Mouse (Mus musculus) megakaryocyte progenitor cell, adult 5-6 weeks (primary cell): Measurements from ENCODE around the gene Spata18. TPM values are rescaled to one million over a fixed set of nuclear protein-coding genes. Genes with fewer than 3 reads are reported as not detected.

ENCODE experiments used
- ATAC-seq: replicated peaks from 2 replicates; pipeline ENCODE4 v1.8.0; 2016; ENCODE audit warnings: mild to moderate bottlenecking, moderate TSS enrichment, inconsistent platforms; ENCODE audit not compliant: poor library complexity
- total RNA-seq, 2 experiments: library from RNA; stranded (forward) in 1 of 2; stranded (reverse) in 1 of 2; fragments of 157-497, 149-512 nt in 1 of 2; fragments of 200-1000 nt in 1 of 2; gene quantifications; 2 replicates each; pipeline versions ENCODE4 v1.2.3 to v1.2.4; 2015 to 2017

The Spata18 gene
- total RNA-seq, 2 experiments from 2014 or later = 0.07 TPM; not detected in 1

- ATAC-seq = no peak
Observed at GRCm38 (mm10) chr5:73650365-73650964, 714 bp upstream of the Spata18 start.

GRCm38 (mm10) chr5:73651855-73652201 lies 649 bp downstream of the Spata18 start:
- ATAC-seq = no peak

DNA sequence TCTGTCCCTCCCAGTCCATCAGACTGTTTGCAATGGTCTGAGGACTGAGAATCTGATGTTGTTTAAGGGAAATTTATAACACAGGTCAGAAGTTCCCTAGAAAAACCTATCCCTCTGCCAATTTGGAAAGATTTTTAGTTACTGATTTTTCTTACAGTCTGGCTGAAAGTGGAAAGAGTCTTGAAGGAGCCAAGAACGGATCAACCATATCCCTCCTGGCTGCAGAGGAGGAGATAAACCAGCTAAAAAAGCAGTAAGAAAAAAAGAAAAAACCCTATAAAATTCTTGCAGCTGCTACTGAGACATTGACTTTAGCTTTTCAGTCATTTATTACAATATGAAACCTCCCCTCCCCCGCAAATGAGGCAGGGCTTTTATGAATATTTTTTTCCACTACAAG lies 15.5 kb downstream of the Spata18 start:
- ATAC-seq = no peak

DNA sequence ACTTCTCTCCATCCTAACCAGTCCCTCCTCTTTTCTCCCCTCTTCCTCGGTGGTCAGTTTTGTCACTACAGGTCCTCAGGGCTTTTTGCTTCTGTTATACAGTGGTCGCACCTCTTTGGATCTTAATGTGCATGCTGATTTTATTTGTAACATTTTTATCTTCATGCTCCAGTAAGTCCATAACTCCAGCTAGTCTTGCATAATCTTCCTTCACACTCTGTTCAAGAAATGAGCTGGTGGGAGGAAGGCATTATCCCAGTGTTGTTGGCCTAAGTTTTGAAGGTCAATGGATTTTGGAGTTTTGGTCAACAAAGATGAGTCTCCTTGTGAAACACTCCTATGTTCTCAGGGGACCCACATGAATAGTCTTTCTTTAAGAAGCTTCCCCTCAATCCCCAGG lies 16.7 kb downstream of the Spata18 start:
- no peak for ATAC-seq

- no peak for ATAC-seq
Observed at GRCm38 (mm10) chr5:73669386-73669785, 18.2 kb downstream of the Spata18 start.

- ATAC-seq = no peak
Observed at GRCm38 (mm10) chr5:73675604-73676003, 24.4 kb downstream of the Spata18 start.

DNA sequence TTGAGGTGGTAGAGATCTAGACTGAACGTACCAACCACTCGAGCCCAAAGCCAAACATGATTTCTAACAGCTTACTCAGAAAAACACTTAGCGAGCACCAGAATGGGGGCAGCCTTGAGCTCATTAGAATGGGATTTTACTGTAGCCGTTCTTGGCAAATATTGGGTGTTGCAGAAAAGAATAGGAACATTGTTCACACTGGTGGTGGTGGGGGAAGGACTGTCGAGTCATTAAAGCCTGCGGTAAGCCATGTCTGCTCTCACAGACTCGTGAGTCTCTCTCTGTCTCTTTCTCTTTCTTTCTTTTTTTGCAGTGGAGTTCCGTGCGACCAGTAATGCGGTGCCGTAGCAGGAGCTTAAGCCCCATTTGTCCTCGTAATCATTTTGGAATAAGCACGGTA lies 25.4 kb downstream of the Spata18 start:
- ATAC-seq = no peak

DNA sequence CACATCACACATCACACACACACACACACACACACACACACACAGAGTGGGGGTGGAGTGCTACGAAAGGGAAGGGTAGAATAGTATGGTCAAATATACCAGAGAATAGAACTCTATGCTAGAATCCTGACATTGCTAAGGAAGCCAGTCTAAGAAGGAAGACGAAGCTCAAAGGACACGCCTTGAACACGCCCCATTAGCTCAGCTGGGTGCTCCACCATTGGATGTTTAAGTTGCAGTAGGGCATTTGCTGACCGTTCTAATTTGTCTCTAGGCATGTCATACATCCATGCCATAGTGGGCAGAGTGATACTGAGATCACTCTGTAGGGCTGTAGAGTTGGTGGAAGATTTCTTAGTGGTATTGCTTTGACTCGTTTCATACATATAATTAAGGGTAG lies 32.0 kb downstream of the Spata18 start:
- ATAC-seq = no peak

GRCm38 (mm10) chr5:73683706-73684409 lies 32.7 kb downstream of the Spata18 start:
- no peak for ATAC-seq

- ATAC-seq = no peak
Observed at GRCm38 (mm10) chr5:73686149-73686548, 35.0 kb downstream of the Spata18 start.

DNA sequence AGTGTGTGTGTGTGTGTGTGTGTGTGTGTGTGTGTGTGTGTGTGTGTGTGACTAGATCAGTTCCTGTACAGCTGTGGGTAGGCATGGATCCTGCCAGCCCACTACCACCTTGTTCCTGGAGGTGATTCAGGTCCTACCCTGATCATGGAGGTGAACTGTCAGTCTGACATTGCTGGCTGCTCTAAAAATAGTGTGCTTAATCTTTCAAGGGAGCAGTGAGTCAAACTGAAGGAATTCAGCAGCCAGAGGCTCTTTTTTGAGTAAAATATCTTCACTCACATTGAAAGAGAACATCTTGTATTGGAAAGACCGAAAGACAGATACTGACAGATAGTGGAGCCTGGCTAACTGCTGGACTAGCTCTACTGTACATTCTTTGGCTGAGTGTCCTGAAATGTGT lies 37.4 kb downstream of the Spata18 start:
- ATAC-seq = no peak

- no peak for ATAC-seq
Observed at GRCm38 (mm10) chr5:73690146-73690545, 39.0 kb downstream of the Spata18 start.

DNA sequence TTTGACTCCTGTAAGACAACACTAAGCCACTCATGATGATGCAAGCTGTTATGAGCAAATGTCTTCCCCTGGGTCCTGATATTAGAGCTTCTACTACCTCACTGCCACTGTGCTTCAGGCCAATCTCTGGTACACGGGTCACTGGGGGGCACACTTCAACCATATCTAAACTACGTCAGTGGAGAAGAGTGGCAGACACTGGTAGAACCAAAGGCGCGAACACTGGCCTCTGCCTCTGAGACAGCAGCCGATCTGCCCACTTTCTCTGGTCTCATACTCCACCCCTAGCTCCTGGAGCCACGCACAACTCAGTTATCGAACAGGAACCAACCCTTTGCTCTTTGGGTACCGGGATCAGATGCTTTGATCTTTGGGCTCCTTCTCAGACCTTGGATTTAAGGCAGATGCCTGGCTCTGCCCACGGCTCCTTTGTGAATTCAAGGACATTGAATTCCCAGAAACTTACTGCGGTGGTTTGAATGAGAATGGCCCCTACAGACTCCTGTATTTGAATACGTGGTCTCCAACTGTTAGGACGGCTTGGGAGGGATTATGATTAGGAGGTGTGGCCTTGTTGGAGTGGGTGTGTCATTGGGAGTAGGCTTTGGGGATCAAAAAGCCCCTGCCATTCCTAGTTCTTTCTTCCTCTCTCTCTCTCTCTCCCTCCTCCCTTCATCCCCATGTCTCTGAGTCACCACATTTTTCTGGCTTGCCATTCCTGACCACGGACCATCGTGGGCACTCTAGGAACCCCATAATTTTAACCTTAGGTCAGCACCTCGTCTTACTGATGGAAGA lies 40.7 kb downstream of the Spata18 start:
- ATAC-seq = no peak

DNA sequence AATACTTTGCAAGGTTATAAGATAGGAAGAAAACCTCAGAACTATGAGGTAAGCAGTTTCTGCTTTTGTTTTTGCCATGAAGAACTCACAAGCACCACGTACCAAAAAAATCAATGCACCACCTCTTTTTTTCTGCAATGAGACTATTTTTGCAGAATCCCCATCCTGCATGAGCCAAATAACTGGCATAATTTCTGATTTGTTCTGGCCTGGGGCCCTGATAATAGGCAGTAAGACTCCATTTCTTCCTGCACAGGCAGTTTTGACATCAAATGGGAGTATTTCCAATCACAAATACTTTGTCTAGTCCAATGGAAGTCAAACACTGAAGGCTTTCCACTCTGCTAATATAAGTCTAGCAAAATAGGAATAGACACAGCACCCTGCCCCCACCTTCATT lies 42.6 kb downstream of the Spata18 start:
- no peak for ATAC-seq

- ATAC-seq = no peak
Observed at GRCm38 (mm10) chr5:73694254-73695015, 43.3 kb downstream of the Spata18 start.

DNA sequence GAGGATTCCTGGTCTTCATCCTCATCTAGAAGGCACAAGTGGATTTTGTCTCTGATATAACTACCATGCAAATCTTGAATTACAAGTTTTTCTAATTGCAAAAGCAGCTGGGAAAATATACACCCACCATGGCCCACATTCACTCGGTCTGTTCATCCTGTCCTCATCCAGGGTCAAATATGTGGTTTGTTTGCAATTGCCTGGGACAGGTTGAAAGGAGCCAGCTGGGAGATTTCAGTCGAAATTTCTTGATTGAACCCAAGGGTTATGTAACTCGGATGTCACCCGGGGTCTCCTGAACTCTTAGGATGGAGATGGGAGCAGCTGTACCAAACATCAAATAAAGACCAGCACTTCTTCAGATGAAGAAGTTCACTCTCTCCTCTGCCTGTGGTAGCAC lies 46.5 kb downstream of the Spata18 start:
- no peak for ATAC-seq

- ATAC-seq = no peak
Observed at GRCm38 (mm10) chr5:73701063-73701890, 50.1 kb downstream of the Spata18 start.

- no peak for ATAC-seq
Observed at GRCm38 (mm10) chr5:73701946-73702710, 50.9 kb downstream of the Spata18 start.

GRCm38 (mm10) chr5:73703096-73703495 lies 51.9 kb downstream of the Spata18 start:
- ATAC-seq = no peak

- no peak for ATAC-seq
Observed at GRCm38 (mm10) chr5:73704263-73704662, 53.1 kb downstream of the Spata18 start.
